Mouse (Mus musculus) stomach, postnatal 0 days (tissue): ENCODE measurements at regions not wholly inside any gene's neighbourhood (a gene's known extent, or its start where the extent isn't known, plus 50 kb on each side); places are given as distances from the start of the nearest gene placed in this dataset.

Experiments
- ATAC-seq: fragments of 200-750 bp; cut with Nextera tagmentation; 2 replicates; pipeline ENCODE4 v1.8.0; 2017; ENCODE audit not compliant: low FRiP score, low TSS enrichment
- DNase-seq: peaks from one replicate; pipeline ENCODE4 v3.0.0-alpha.2; 2016; ENCODE audit warnings: low spot score
- H3K27ac ChIP-seq: fragments of 300-500 bp; sonication (generic); replicated peaks from 2 replicates; pipeline ENCODE4 v1.5.1; 2014; ENCODE audit warnings: mild to moderate bottlenecking, control low read depth
- H3K27me3 ChIP-seq: fragments of 300-500 bp; sonication (generic); 2 replicates; pipeline ENCODE4 v1.6.1; 2014; ENCODE audit warnings: low read length; ENCODE audit not compliant: control insufficient read depth, insufficient read depth
- H3K36me3 ChIP-seq: fragments of 300-500 bp; sonication (generic); 2 replicates; pipeline ENCODE4 v1.6.1; 2014; ENCODE audit warnings: low read length, mixed read lengths; ENCODE audit not compliant: control insufficient read depth, insufficient read depth
- H3K4me1 ChIP-seq: fragments of 300-500 bp; sonication (generic); replicated peaks from 2 replicates; pipeline ENCODE4 v1.6.1; 2014; ENCODE audit warnings: antibody characterized with exemption; ENCODE audit not compliant: control insufficient read depth, insufficient read depth
- H3K4me2 ChIP-seq: fragments of 300-500 bp; sonication (generic); replicated peaks from 2 replicates; pipeline ENCODE4 v1.6.1; 2014; ENCODE audit warnings: low read depth, mild to moderate bottlenecking, control low read depth, moderate library complexity
- H3K4me3 ChIP-seq: fragments of 300-500 bp; sonication (generic); 2 replicates; pipeline ENCODE4 v1.5.1; 2014; ENCODE audit warnings: low read depth, low read length, control low read depth
- H3K9ac ChIP-seq: fragments of 300-500 bp; sonication (generic); 2 replicates; pipeline ENCODE4 v1.6.1; 2014; ENCODE audit warnings: mild to moderate bottlenecking, low read length, control low read depth, mixed read lengths
- H3K9me3 ChIP-seq: fragments of 300-500 bp; sonication (generic); 2 replicates; pipeline ENCODE4 v1.6.1; 2016; ENCODE audit warnings: low read length; ENCODE audit not compliant: control insufficient read depth
- CTCF ChIP-seq: IDR thresholded peaks from 2 replicates; pipeline ENCODE4 v1.5.1; 2016; ENCODE audit warnings: antibody characterized with exemption, low read depth, mild to moderate bottlenecking, moderate library complexity
- EP300 ChIP-seq: optimal IDR thresholded peaks from 2 replicates; pipeline ENCODE3; 2016; ENCODE audit warnings: antibody characterized with exemption
- WGBS: fragments of 180-500 bp; shearing (Covaris S2); extraction: QIAGEN DNeasy Blood & Tissue Kit; methylation state at CpG from one replicate; pipeline ENCODE4 v1.1.7; 2014; 5-methylcytosine and 5-hydroxymethylcytosine counted together

DNA sequence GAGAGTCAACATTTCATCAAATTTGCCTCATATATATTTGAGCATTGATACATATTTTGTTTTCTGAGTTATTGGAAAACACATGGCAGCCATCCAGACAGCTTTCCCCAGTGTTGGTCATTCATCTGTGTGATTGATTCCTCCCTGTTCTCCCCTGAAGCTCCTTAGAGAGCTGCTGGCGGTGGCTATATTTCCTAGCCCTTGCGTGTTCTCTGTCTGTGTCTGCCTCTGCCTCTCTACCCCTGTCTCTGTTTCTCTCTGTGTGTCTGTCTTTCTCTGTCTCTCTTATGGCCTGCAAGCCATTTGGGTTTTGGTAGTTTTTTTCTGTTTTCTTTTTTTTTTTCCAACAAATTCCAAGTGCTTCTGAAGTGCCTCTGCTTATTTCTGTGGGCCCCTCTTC lies 66.7 kb upstream of the Rbms1 start:
- WGBS: 80% methylated on average over 2 of the region's 2 CpGs
- Histone ChIP-seq H3K9ac (no peak overlapping the region), H3K27ac (no peak overlapping the region), H3K4me3 (no peak overlapping the region), H3K4me1 (no peaks in the 10 kb centered on the region), H3K27me3 (no peaks in the 10 kb centered on the region), H3K36me3 (no peaks in the 10 kb centered on the region), H3K4me2 (no peak overlapping the region), H3K9me3 (no peaks in the 10 kb centered on the region)
- ATAC-seq (no peak), DNase-seq (no peak)
- TF ChIP-seq EP300 (no peak), CTCF (no peak)

DNA sequence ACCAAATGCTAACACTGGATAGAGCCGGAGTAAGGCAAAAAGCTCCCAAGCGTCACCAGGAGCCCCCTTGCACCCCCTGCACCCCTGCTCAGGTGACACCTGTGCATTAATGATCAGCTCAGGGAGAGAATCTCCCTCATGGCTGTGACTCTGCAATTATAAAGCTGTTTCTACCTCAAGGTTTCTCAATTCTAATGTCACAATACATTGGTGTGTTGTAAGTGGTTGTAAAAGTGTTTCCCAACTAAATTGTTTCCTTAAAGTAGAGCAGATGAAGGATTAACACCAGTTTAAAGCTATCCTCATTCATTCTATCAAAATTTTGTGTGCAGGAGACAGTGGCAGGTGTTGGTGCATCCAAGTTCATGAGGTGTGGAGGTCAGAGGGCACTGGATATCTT lies 65.6 kb upstream of the Rbms1 start:
- no peak overlapping the region for H3K4me3 ChIP-seq
- WGBS: 84% methylated on average over 2 of the region's 2 CpGs
- H3K27me3 ChIP-seq: no peaks in the 10 kb centered on the region
- DNase-seq (no peak), ATAC-seq (no peak)
- H3K9me3 ChIP-seq: no peaks in the 10 kb centered on the region
- H3K4me1 ChIP-seq: no peaks in the 10 kb centered on the region
- TF ChIP-seq CTCF (no peak), EP300 (no peak)
- no peak overlapping the region for H3K9ac ChIP-seq
- H3K36me3 ChIP-seq: no peaks in the 10 kb centered on the region
- no peak overlapping the region for H3K27ac ChIP-seq
- H3K4me2 ChIP-seq: no peak overlapping the region

DNA sequence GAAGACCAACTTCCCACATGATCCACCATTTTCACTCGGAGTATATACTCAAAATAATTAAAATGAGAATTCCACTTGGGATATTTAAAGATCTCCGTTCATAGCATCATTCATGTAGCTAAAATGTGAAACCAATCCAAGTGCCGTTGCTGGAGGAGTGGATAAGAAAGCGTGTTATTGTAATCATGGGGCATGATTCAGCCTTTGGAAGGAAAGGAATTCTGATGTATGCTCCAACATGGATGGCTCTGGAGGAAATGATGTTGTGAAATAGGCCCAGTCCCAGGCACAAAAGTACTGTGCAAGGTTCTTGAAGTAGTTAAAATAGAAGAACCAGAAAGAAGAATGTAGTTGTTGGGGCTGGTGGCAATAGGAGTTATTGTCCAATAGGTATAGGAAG lies 64.7 kb upstream of the Rbms1 start:
- H3K4me1 ChIP-seq: no peaks in the 10 kb centered on the region
- WGBS: 71% methylated on average over 4 of the region's 4 CpGs
- no peaks in the 10 kb centered on the region for H3K9me3 ChIP-seq
- no peaks in the 10 kb centered on the region for H3K36me3 ChIP-seq
- DNase-seq (no peak), ATAC-seq (no peak)
- no peak overlapping the region for H3K9ac ChIP-seq
- no peak overlapping the region for H3K4me3 ChIP-seq
- H3K27me3 ChIP-seq: no peaks in the 10 kb centered on the region
- no peak overlapping the region for H3K27ac ChIP-seq
- TF ChIP-seq EP300 (no peak), CTCF (no peak)
- H3K4me2 ChIP-seq: no peak overlapping the region

DNA sequence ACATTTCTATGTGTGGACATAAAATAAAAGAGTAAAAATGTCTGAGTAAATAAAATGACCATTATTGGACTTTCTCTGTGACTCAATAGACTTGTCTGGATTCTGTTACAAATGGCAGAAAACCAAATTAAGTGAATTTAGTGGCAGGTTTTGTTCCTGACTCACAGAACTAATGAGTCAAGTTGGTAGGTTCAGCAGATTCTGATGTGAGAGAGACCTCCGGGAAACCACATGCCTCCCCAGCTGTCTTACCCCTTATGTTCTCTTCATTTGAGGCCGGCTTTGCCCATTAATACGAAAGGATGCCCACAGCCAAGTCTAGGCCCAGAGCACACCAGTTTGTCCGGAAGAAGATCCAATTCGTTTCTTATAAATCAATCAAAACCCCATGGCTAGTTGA lies 59.4 kb upstream of the Rbms1 start:
- Histone ChIP-seq H3K9ac (no peak overlapping the region), H3K4me1 (no peaks in the 10 kb centered on the region), H3K9me3 (no peaks in the 10 kb centered on the region), H3K4me3 (no peak overlapping the region), H3K27ac (no peak overlapping the region), H3K4me2 (no peak overlapping the region), H3K36me3 (no peaks in the 10 kb centered on the region), H3K27me3 (no peaks in the 10 kb centered on the region)
- 92% methylated on average over 5 of the region's 5 CpGs for WGBS
- TF ChIP-seq CTCF (no peak), EP300 (no peak)
- ATAC-seq: no peak
- no peak for DNase-seq

DNA sequence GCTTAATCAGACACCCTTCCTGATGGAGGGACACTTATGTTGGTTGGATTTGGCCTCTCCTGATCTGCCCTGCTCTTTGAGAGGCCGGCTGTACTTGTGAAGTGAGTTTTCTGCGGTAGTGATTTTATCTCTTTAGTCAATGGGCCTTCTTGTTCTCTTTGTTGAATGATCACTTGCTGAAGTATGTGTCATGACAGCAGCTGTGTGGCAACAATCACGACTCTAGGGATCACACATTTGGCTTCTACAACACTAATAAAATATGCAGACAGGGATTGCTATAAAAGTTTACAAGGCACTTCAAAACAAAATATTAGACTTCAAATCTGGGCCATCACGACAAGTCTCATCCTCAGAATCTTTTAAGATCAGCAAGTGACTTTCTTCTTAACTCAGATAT lies 57.8 kb upstream of the Rbms1 start:
- WGBS: 56% methylated on average over 4 of the region's 4 CpGs
- Histone ChIP-seq H3K4me2 (no peak overlapping the region), H3K4me1 (no peaks in the 10 kb centered on the region), H3K9me3 (no peaks in the 10 kb centered on the region), H3K27ac (no peak overlapping the region), H3K36me3 (no peaks in the 10 kb centered on the region), H3K9ac (no peak overlapping the region), H3K27me3 (no peaks in the 10 kb centered on the region), H3K4me3 (no peak overlapping the region)
- DNase-seq (no peak), ATAC-seq (no peak)
- TF ChIP-seq EP300 (no peak), CTCF (no peak)

DNA sequence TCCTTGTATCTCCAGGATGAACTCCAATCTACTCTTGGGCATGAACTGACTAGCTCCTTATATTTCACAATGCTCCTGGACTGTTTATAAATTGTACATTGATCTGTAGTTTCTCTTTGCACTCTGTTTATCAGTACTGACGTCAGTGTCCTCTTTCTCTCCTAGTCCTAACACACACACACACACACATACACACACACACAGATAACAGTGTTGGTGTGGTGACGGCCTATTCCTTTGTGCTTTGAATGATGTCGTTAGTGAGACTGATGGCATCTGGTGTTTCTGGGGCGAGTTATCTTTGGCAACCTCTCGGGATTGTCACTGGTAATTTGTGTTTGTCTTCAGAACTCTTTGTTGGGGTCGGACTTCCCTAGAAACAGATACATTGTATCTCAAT lies 50.0 kb upstream of the Rbms1 start:
- H3K4me2 ChIP-seq: no peak overlapping the region
- H3K4me3 ChIP-seq: no peak overlapping the region
- H3K9ac ChIP-seq: no peak overlapping the region
- no peaks in the 10 kb centered on the region for H3K4me1 ChIP-seq
- no peak for ATAC-seq
- WGBS: 26% methylated on average over 6 of the region's 6 CpGs
- H3K27ac ChIP-seq: no peak overlapping the region
- no peaks in the 10 kb centered on the region for H3K27me3 ChIP-seq
- no peak for TF ChIP-seq CTCF
- no peak for TF ChIP-seq EP300
- no peaks in the 10 kb centered on the region for H3K36me3 ChIP-seq
- no peaks in the 10 kb centered on the region for H3K9me3 ChIP-seq
- DNase-seq: no peak
